Mouse (Mus musculus): ENCODE data around the gene Grik5. TPM values are rescaled to one million over a fixed set of nuclear protein-coding genes. Genes with fewer than 3 reads are reported as not detected.
"Not testable (repeated sequence)": the region's sequence is repeated elsewhere in the genome, so short reads cannot be mapped to it uniquely, and the experiment has no call there.

Grik5 gene
- polyA plus RNA-seq, 1 experiment from 2014 or later, result 28.1 TPM

DNA sequence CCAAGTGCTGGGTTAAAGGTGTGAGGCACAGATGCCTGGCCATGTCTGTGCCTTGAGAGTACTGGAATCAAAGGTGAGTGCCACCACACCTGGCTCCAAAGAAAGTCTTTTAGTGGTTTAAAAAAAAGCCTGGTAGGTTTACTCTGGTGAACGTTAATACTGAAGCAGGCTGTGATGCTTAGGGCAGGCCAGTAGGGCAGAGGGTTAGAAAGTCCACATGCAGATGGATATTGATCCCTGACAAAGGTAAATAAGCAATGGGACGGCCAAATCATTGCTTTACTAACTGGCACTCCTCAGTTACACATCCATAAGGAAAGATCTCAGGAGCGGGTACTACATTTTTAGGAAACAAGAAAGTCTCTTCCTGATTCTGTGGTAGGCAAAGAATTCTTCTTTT lies 19.6 kb downstream of the Grik5 start:
- H3K4me3 ChIP-seq (ENCODE audit: low read depth, low read length), result no peak overlapping the region
- H3K36me3 ChIP-seq (ENCODE audit: control insufficient read depth, insufficient read depth, low read length), result peaks cover 59% of the 10 kb centered on the region
- 98% methylated on average over 3 of the region's 3 CpGs for WGBS
- ATAC-seq (ENCODE audit: low read depth), result no peak
- H3K27me3 ChIP-seq (ENCODE audit: control insufficient read depth, insufficient read depth, low read length), result no peaks in the 10 kb centered on the region
- H3K9me3 ChIP-seq (ENCODE audit: control insufficient read depth, low read length), result no peaks in the 10 kb centered on the region
- H3K4me1 ChIP-seq (ENCODE audit: control insufficient read depth, insufficient read depth, low read length), result no peaks in the 10 kb centered on the region
- no peak overlapping the region for H3K4me2 ChIP-seq (ENCODE audit: low read depth, low read length)
- no peak overlapping the region for H3K27ac ChIP-seq (ENCODE audit: low read depth, low read length)
- H3K9ac ChIP-seq (replicated peaks; ENCODE audit: low read depth, low read length), result no peak overlapping the region

- no peaks in the 10 kb centered on the region for H3K9me3 ChIP-seq (ENCODE audit: control insufficient read depth, low read length)
- 85% methylated on average over 16 of the region's 16 CpGs for WGBS
- no peak for ATAC-seq (ENCODE audit: low read depth)
- no peak overlapping the region for H3K4me3 ChIP-seq (ENCODE audit: low read depth, low read length)
- no peaks in the 10 kb centered on the region for H3K4me1 ChIP-seq (ENCODE audit: control insufficient read depth, insufficient read depth, low read length)
- H3K9ac ChIP-seq (replicated peaks; ENCODE audit: low read depth, low read length), result no peak overlapping the region
- no peak overlapping the region for H3K27ac ChIP-seq (ENCODE audit: low read depth, low read length)
- H3K27me3 ChIP-seq (ENCODE audit: control insufficient read depth, insufficient read depth, low read length), result no peaks in the 10 kb centered on the region
- peaks cover 52% of the 10 kb centered on the region for H3K36me3 ChIP-seq (ENCODE audit: control insufficient read depth, insufficient read depth, low read length)
- no peak overlapping the region for H3K4me2 ChIP-seq (ENCODE audit: low read depth, low read length)
These were observed 22.7 kb downstream of the Grik5 start for GRCm38 (mm10) chr7:25049295-25049930.

GRCm38 (mm10) chr7:25047363-25047762 lies 24.8 kb downstream of the Grik5 start:
- no peaks in the 10 kb centered on the region for H3K27me3 ChIP-seq (ENCODE audit: control insufficient read depth, insufficient read depth, low read length)
- no peak for ATAC-seq (ENCODE audit: low read depth)
- no peaks in the 10 kb centered on the region for H3K9me3 ChIP-seq (ENCODE audit: control insufficient read depth, low read length)
- H3K4me3 ChIP-seq (ENCODE audit: low read depth, low read length), result no peak overlapping the region
- 76% methylated on average over 8 of the region's 8 CpGs for WGBS
- H3K4me1 ChIP-seq (ENCODE audit: control insufficient read depth, insufficient read depth, low read length), result no peaks in the 10 kb centered on the region
- H3K9ac ChIP-seq (replicated peaks; ENCODE audit: low read depth, low read length), result no peak overlapping the region
- peak overlapping the region; percentile 16; the same call in 1 of the 2 replicates for H3K27ac ChIP-seq (ENCODE audit: low read depth, low read length)
- H3K4me2 ChIP-seq (ENCODE audit: low read depth, low read length), result no peak overlapping the region
- H3K36me3 ChIP-seq (ENCODE audit: control insufficient read depth, insufficient read depth, low read length), result peaks cover 65% of the 10 kb centered on the region

GRCm38 (mm10) chr7:25044599-25044998 lies 27.5 kb downstream of the Grik5 start:
- H3K36me3 ChIP-seq (ENCODE audit: control insufficient read depth, insufficient read depth, low read length), result peaks cover 80% of the 10 kb centered on the region
- not testable (repeated sequence) for ATAC-seq (ENCODE audit: low read depth)

GRCm38 (mm10) chr7:25041921-25042320 lies 30.2 kb downstream of the Grik5 start:
- H3K36me3 ChIP-seq (ENCODE audit: control insufficient read depth, insufficient read depth, low read length), result peaks cover 64% of the 10 kb centered on the region
- H3K9me3 ChIP-seq (ENCODE audit: control insufficient read depth, low read length), result no peaks in the 10 kb centered on the region
- 94% methylated on average over 12 of the region's 12 CpGs for WGBS
- H3K27me3 ChIP-seq (ENCODE audit: control insufficient read depth, insufficient read depth, low read length), result no peaks in the 10 kb centered on the region
- no peaks in the 10 kb centered on the region for H3K4me1 ChIP-seq (ENCODE audit: control insufficient read depth, insufficient read depth, low read length)
- no peak overlapping the region for H3K9ac ChIP-seq (replicated peaks; ENCODE audit: low read depth, low read length)
- no peak overlapping the region for H3K27ac ChIP-seq (ENCODE audit: low read depth, low read length)
- no peak overlapping the region for H3K4me3 ChIP-seq (ENCODE audit: low read depth, low read length)
- H3K4me2 ChIP-seq (ENCODE audit: low read depth, low read length), result no peak overlapping the region
- no peak for ATAC-seq (ENCODE audit: low read depth)

More at GRCm38 (mm10) chr7:25044599-25044998, 27.5 kb downstream of the Grik5 start:
- H3K27me3 ChIP-seq (ENCODE audit: control insufficient read depth, insufficient read depth, low read length); H3K4me2 ChIP-seq (ENCODE audit: low read depth, low read length); H3K4me1 ChIP-seq (ENCODE audit: control insufficient read depth, insufficient read depth, low read length); H3K9ac ChIP-seq (replicated peaks; ENCODE audit: low read depth, low read length); H3K27ac ChIP-seq (ENCODE audit: low read depth, low read length); H3K9me3 ChIP-seq (ENCODE audit: control insufficient read depth, low read length); H3K4me3 ChIP-seq (ENCODE audit: low read depth, low read length): not testable (repeated sequence)
- 98% methylated on average over 7 of the region's 7 CpGs for WGBS

DNA sequence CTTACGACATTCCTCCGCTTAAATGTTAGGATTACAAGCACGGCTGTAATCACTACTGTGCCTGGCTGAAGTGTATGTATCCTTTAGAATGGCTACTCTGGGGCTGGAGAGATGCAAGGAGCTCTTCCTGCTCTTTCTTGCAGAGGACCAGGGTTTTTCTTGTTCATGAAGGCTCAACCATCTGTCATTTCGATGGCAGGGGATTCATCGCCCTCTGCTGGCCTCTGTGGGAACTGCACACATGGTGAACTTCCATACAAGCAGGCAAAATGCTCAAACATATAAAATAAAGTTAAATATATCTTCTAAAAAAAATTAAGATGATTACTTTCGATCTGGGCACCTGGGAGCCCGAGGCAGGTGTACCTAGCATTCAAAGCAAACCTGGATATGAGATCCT lies 36.2 kb downstream of the Grik5 start:
- Histone ChIP-seq H3K4me1 (ENCODE audit: control insufficient read depth, insufficient read depth, low read length) (no peaks in the 10 kb centered on the region), H3K4me3 (ENCODE audit: low read depth, low read length) (no peak overlapping the region), H3K9me3 (ENCODE audit: control insufficient read depth, low read length) (no peaks in the 10 kb centered on the region), H3K27ac (ENCODE audit: low read depth, low read length) (no peak overlapping the region), H3K4me2 (ENCODE audit: low read depth, low read length) (no peak overlapping the region), H3K27me3 (ENCODE audit: control insufficient read depth, insufficient read depth, low read length) (no peaks in the 10 kb centered on the region), H3K36me3 (ENCODE audit: control insufficient read depth, insufficient read depth, low read length) (peaks cover 27% of the 10 kb centered on the region), H3K9ac (replicated peaks; ENCODE audit: low read depth, low read length) (no peak overlapping the region)
- ATAC-seq (ENCODE audit: low read depth), result no peak
- whole genome bisulfite sequencing, result 61% methylated on average over 7 of the region's 7 CpGs

DNA sequence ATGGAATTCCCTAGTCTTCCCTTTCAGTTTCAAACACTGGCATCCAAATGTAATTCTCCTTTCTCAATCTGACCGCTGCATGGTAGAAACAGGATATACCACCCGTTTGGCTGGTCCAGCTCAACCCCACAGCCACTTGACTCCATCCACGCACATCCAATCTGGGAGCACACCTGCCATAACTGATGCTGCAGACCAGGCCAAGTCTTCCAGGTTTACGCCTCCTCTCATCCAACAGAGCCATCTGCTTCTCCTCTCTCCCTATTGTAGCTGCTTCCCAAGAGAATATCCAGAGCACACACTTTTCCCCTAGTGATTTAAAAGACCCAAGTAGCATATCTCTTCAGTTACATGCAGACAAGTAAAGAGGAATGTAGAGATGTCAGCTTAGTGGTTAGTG lies 37.4 kb downstream of the Grik5 start:
- Histone ChIP-seq H3K27me3 (ENCODE audit: control insufficient read depth, insufficient read depth, low read length) (no peaks in the 10 kb centered on the region), H3K36me3 (ENCODE audit: control insufficient read depth, insufficient read depth, low read length) (peaks cover 23% of the 10 kb centered on the region), H3K4me1 (ENCODE audit: control insufficient read depth, insufficient read depth, low read length) (no peaks in the 10 kb centered on the region), H3K27ac (ENCODE audit: low read depth, low read length) (no peak overlapping the region), H3K4me3 (ENCODE audit: low read depth, low read length) (no peak overlapping the region), H3K4me2 (ENCODE audit: low read depth, low read length) (no peak overlapping the region), H3K9ac (replicated peaks; ENCODE audit: low read depth, low read length) (no peak overlapping the region), H3K9me3 (ENCODE audit: control insufficient read depth, low read length) (no peaks in the 10 kb centered on the region)
- 86% methylated on average over 4 of the region's 4 CpGs for WGBS
- no peak for ATAC-seq (ENCODE audit: low read depth)

DNA sequence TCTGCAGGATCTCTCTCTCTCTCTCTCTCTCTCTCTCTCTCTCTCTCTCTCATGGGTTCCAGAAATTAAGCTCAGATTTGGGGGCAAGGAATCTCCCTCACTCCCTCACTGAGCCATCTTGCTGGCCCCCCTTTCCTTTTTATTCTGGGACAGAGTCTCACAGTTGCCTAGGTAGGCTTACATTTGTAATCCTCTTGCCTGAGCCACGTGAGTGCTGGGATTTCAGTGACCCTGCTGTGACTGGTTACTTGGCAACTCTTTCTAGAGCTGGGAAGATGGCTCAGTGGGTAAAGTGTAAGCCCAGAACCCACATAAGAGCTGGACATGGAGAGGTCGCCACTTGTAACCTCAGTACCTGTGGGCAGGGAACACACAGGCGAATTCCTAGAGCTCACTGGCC lies 40.6 kb downstream of the Grik5 start:
- 80% methylated on average over 3 of the region's 3 CpGs for WGBS
- Histone ChIP-seq H3K9me3 (ENCODE audit: control insufficient read depth, low read length) (no peaks in the 10 kb centered on the region), H3K36me3 (ENCODE audit: control insufficient read depth, insufficient read depth, low read length) (peaks cover 33% of the 10 kb centered on the region), H3K4me3 (ENCODE audit: low read depth, low read length) (no peak overlapping the region), H3K27ac (ENCODE audit: low read depth, low read length) (no peak overlapping the region), H3K4me1 (ENCODE audit: control insufficient read depth, insufficient read depth, low read length) (no peaks in the 10 kb centered on the region), H3K4me2 (ENCODE audit: low read depth, low read length) (no peak overlapping the region), H3K9ac (replicated peaks; ENCODE audit: low read depth, low read length) (no peak overlapping the region), H3K27me3 (ENCODE audit: control insufficient read depth, insufficient read depth, low read length) (no peaks in the 10 kb centered on the region)
- no peak for ATAC-seq (ENCODE audit: low read depth)

DNA sequence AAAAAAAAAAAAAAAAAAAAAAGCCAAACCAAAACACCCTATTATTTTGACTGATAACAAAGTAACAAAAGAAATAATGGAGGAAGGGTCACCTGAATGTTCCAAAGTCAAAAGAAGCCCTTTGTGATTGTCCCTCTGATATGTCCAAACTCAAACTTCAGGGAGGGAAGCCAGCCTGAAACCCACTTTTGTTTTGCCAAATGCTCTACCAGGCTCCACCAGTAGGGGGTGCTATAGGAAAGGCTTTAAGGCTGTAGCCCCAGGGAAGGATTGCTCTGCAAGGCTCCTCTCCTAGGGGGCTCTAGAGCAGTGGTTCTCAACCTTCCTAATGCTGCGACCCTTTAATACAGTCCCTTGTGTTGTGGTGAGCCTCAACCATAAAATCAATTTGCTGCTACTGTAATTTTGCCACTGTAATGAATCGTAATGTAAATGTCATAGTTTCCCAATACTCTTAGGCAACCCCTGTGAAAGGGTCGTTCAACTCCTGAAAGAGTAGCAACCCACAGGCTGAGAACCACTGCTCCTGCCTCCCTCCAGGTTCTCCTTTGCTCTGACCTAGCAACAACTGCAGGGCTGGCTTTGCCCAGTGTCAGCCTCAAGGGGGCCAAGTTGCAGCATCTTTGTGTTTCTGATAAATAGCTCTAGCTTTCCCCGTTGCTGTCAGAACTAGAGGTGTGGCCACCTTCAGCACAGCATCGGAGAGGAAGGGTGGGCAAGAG lies 42.0 kb downstream of the Grik5 start:
- Histone ChIP-seq H3K27ac (ENCODE audit: low read depth, low read length) (no peak overlapping the region), H3K9me3 (ENCODE audit: control insufficient read depth, low read length) (no peaks in the 10 kb centered on the region), H3K4me3 (ENCODE audit: low read depth, low read length) (no peak overlapping the region), H3K27me3 (ENCODE audit: control insufficient read depth, insufficient read depth, low read length) (no peaks in the 10 kb centered on the region), H3K36me3 (ENCODE audit: control insufficient read depth, insufficient read depth, low read length) (peaks cover 30% of the 10 kb centered on the region), H3K9ac (replicated peaks; ENCODE audit: low read depth, low read length) (no peak overlapping the region), H3K4me1 (ENCODE audit: control insufficient read depth, insufficient read depth, low read length) (no peaks in the 10 kb centered on the region), H3K4me2 (ENCODE audit: low read depth, low read length) (no peak overlapping the region)
- 37% methylated on average over 5 of the region's 5 CpGs for WGBS
- ATAC-seq (ENCODE audit: low read depth), result peak; percentile 63; the same call in 1 of the 2 replicates
